Mouse (Mus musculus) mesoderm, embryonic 11.5 days (tissue): ENCODE measurements around the gene Crnkl1.

Experiments used
- DNase-seq: peaks from one replicate; pipeline ENCODE4 v3.0.0-alpha.2; 2012; ENCODE audit warnings: low read depth, low spot score

Crnkl1 gene

GRCm38 (mm10) chr2:145874879-145875482, 59.8 kb downstream of the Crnkl1 start:
- no peak for DNase-seq

DNA sequence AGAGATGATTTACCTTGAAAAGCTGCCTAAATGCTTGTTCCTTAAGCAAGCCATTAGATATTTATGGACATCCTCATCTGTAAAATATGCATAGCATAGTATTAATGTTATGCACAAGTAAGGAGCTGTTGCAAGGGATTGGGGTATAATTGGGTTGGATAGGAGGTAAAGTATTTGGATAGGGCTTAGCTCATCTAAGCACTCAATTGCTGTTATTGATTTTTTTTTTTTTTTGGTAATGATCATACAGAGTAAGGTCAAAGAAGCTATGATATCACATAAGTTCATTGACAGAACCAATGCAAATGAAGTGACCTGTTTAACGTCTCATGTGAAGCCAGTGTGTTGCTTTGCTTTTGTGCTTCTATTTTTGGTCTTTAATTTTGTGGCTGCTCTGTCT, 60.9 kb downstream of the Crnkl1 start:
- DNase-seq, result no peak

- DNase-seq, result no peak
Observed at GRCm38 (mm10) chr2:145872099-145872498, 62.7 kb downstream of the Crnkl1 start.

DNA sequence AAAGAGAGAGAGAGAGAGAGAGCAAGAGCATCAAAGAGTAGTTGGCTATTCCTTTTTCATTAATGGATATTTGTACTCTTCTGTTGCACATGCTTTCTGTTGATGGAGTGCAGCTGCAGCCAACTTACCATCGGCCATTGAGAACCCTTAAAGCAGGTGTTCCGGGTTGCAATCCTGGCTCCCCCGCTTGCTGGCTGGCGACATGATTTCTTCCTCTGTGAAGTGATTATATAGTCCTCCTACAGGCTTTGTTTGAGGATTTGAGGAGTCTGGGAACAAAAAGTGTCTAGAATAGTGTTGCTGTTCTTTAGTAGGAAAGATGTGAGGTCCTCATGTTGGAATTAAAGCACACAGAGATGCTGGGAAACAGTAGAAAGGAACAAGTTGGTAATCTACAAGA, 63.5 kb downstream of the Crnkl1 start:
- no peak for DNase-seq
